Mouse (Mus musculus) forebrain, postnatal 0 days (tissue): Measurements from ENCODE around the gene Igf1r. TPM values are rescaled to one million over a fixed set of nuclear protein-coding genes. Genes with fewer than 3 reads are reported as not detected.

Experiments
- ATAC-seq: fragments of 200-750 bp; cut with Nextera tagmentation; 2 replicates; pipeline ENCODE4 v1.8.0; 2017; ENCODE audit warnings: mild to moderate bottlenecking, moderate library complexity
- DNase-seq: peaks from one replicate; pipeline ENCODE4 v3.0.0-alpha.2; 2015
- H3K27ac ChIP-seq: fragments of 300-500 bp; sonication (generic); 2 replicates; pipeline ENCODE4 v1.5.1; 2014; ENCODE audit warnings: low read depth, mild to moderate bottlenecking, antibody characterized with exemption, low read length, moderate library complexity, mixed read lengths
- H3K27me3 ChIP-seq: fragments of 300-500 bp; sonication (generic); 2 replicates; pipeline ENCODE4 v1.6.1; 2014; ENCODE audit warnings: mild to moderate bottlenecking, low read length, mixed read lengths; ENCODE audit not compliant: insufficient read depth
- H3K36me3 ChIP-seq: fragments of 300-500 bp; sonication (generic); 2 replicates; pipeline ENCODE4 v1.6.1; 2014; ENCODE audit warnings: mild to moderate bottlenecking, moderate library complexity; ENCODE audit not compliant: insufficient read depth
- H3K4me1 ChIP-seq: fragments of 300-500 bp; sonication (generic); 2 replicates; pipeline ENCODE4 v1.6.1; 2014; ENCODE audit warnings: antibody characterized with exemption; ENCODE audit not compliant: insufficient read depth
- H3K4me2 ChIP-seq: fragments of 300-500 bp; sonication (generic); 2 replicates; pipeline ENCODE4 v1.6.1; 2014; ENCODE audit warnings: low read depth, mild to moderate bottlenecking, moderate library complexity
- H3K4me3 ChIP-seq: fragments of 300-500 bp; sonication (generic); 2 replicates; pipeline ENCODE4 v1.5.1; 2014; ENCODE audit warnings: low read depth, low read length, mixed read lengths
- H3K9ac ChIP-seq: fragments of 300-500 bp; sonication (generic); 2 replicates; pipeline ENCODE4 v1.6.1; 2014; ENCODE audit warnings: mild to moderate bottlenecking
- H3K9me3 ChIP-seq: fragments of 300-500 bp; sonication (generic); 2 replicates; pipeline ENCODE4 v1.6.1; 2016; ENCODE audit warnings: low read length
- CTCF ChIP-seq: sonication (generic); IDR thresholded peaks from 2 replicates; pipeline ENCODE4 v1.5.1; 2016; ENCODE audit warnings: antibody characterized with exemption, control low read depth, low read depth
- WGBS: fragments of 180-500 bp; shearing (Covaris S2); extraction: QIAGEN DNeasy Blood & Tissue Kit; methylation state at CpG from one replicate; pipeline ENCODE4 v1.1.7; 2014; 5-methylcytosine and 5-hydroxymethylcytosine counted together
- polyA plus RNA-seq: library from polyadenylated mRNA; unstranded; fragments of >200 nt; fragmentation: Nextera tagmentation; extraction: Ambion mirVana; gene quantifications from 2 replicates; pipeline ENCODE4 v1.2.1, GENCODE M21; 2015
- total RNA-seq: library from RNA; depleted of rRNA; stranded (reverse); fragments of >200 nt; gene quantifications from 2 replicates; pipeline ENCODE4 v1.2.3, GENCODE M21; 2014

The Igf1r gene
- total and polyA plus RNA-seq, 2 experiments from 2014 or later, result 12.8 to 37.8 TPM

DNA sequence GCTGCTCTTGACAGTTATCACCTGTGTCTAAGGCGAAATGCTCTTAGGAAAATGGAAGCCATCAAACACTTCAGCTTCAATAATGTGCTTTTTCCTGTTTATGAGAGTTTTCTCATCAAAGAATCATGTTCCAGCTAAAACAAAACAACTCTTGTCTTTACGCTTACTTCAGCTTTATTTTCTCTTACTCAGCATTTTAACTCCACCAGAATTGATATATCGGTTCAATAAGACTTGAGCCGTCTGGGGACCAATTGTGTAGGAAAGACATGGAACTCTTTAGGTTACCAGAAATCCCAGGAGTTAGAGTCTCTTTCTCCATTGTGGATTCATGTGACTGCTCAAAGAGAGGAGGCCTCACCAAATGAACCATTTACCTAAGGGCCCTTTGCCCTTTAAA is 158.9 kb downstream of the Igf1r start:
- no peak overlapping the region for H3K27ac ChIP-seq
- no peaks in the 10 kb centered on the region for H3K4me1 ChIP-seq
- H3K36me3 ChIP-seq, result no peaks in the 10 kb centered on the region
- no peak overlapping the region for H3K9ac ChIP-seq
- no peaks in the 10 kb centered on the region for H3K27me3 ChIP-seq
- DNase-seq (no peak), ATAC-seq (no peak)
- 96% methylated on average over 4 of the region's 4 CpGs for WGBS
- no peak for TF ChIP-seq CTCF
- no peak overlapping the region for H3K4me2 ChIP-seq
- H3K4me3 ChIP-seq, result no peak overlapping the region
- no peaks in the 10 kb centered on the region for H3K9me3 ChIP-seq

- H3K27me3 ChIP-seq, result no peaks in the 10 kb centered on the region
- ATAC-seq (no peak), DNase-seq (no peak)
- no peak for TF ChIP-seq CTCF
- H3K27ac ChIP-seq, result no peak overlapping the region
- no peaks in the 10 kb centered on the region for H3K36me3 ChIP-seq
- H3K4me2 ChIP-seq, result no peak overlapping the region
- H3K9me3 ChIP-seq, result no peaks in the 10 kb centered on the region
- H3K4me3 ChIP-seq, result no peak overlapping the region
- no peaks in the 10 kb centered on the region for H3K4me1 ChIP-seq
- H3K9ac ChIP-seq, result no peak overlapping the region
- WGBS, result 85% methylated on average over 8 of the region's 8 CpGs
Observed at GRCm38 (mm10) chr7:68112582-68112981, 160.0 kb downstream of the Igf1r start.

DNA sequence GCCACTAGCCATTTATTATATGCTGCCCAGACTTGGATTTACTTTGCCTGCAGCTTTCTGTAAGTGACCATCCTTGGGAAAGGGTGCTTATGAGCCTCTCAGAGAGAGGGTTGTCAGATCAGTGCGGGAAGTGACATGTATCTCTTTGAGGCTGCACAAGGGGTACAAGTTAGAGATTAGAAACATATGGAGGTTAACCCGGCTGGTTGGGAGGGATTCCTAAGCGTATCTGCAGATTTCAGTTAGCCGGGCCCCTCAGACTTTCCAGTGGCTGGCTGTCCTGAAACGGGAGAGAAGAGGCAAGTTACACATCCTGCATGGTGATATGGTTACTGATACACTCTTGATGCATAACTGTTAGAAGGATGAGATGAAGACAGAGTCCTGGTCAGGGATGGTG is 161.7 kb downstream of the Igf1r start:
- DNase-seq, result no peak
- no peaks in the 10 kb centered on the region for H3K36me3 ChIP-seq
- H3K4me3 ChIP-seq, result no peak overlapping the region
- no peaks in the 10 kb centered on the region for H3K27me3 ChIP-seq
- H3K4me1 ChIP-seq, result no peaks in the 10 kb centered on the region
- no peak overlapping the region for H3K4me2 ChIP-seq
- H3K27ac ChIP-seq, result no peak overlapping the region
- WGBS, result 84% methylated on average over 5 of the region's 5 CpGs
- no peak for TF ChIP-seq CTCF
- no peak for ATAC-seq
- H3K9me3 ChIP-seq, result no peaks in the 10 kb centered on the region
- no peak overlapping the region for H3K9ac ChIP-seq

GRCm38 (mm10) chr7:68114983-68115715 is 162.5 kb downstream of the Igf1r start:
- Histone ChIP-seq H3K27ac (no peak overlapping the region), H3K9ac (no peak overlapping the region), H3K9me3 (no peaks in the 10 kb centered on the region), H3K36me3 (no peaks in the 10 kb centered on the region), H3K4me2 (no peak overlapping the region), H3K27me3 (no peaks in the 10 kb centered on the region), H3K4me3 (no peak overlapping the region), H3K4me1 (no peaks in the 10 kb centered on the region)
- TF ChIP-seq CTCF, result no peak
- ATAC-seq (no peak), DNase-seq (no peak)
- WGBS, result 72% methylated on average over 21 of the region's 21 CpGs

- H3K4me2 ChIP-seq, result no peak overlapping the region
- H3K9me3 ChIP-seq, result no peaks in the 10 kb centered on the region
- no peaks in the 10 kb centered on the region for H3K27me3 ChIP-seq
- no peaks in the 10 kb centered on the region for H3K36me3 ChIP-seq
- no peak overlapping the region for H3K27ac ChIP-seq
- no peak for TF ChIP-seq CTCF
- no peaks in the 10 kb centered on the region for H3K4me1 ChIP-seq
- WGBS, result 30% methylated on average over 5 of the region's 5 CpGs
- no peak overlapping the region for H3K4me3 ChIP-seq
- H3K9ac ChIP-seq, result no peak overlapping the region
- ATAC-seq (no peak), DNase-seq (no peak)
Observed at GRCm38 (mm10) chr7:68117567-68117966, 164.9 kb downstream of the Igf1r start.

DNA sequence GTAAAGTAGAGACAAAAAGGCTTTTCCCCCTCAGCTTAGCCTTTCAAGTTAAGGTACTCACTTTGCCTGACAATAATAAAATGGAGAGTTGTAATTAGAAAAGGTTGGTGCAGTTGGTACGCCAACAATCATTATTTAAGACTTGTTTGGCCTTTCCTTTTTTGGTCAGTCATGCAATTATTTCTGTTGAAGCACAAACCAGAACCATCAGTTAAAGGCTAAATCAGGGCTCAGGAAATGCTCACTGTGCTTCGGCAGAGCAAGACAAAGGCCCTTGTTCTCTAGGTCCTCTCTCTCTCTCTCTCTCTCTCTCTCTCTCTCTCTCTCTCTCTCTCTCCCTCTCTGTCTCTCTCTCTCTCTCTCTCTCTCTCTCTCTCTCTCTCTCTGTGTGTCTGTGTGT is 165.4 kb downstream of the Igf1r start:
- Histone ChIP-seq H3K9ac (no peak overlapping the region), H3K4me2 (no peak overlapping the region), H3K4me3 (no peak overlapping the region), H3K27me3 (no peaks in the 10 kb centered on the region), H3K27ac (no peak overlapping the region), H3K36me3 (no peaks in the 10 kb centered on the region), H3K4me1 (no peaks in the 10 kb centered on the region), H3K9me3 (no peaks in the 10 kb centered on the region)
- TF ChIP-seq CTCF, result no peak
- WGBS, result 32% methylated on average over 2 of the region's 2 CpGs
- DNase-seq (no peak), ATAC-seq (no peak)

GRCm38 (mm10) chr7:68119605-68120004 is 167.0 kb downstream of the Igf1r start:
- 74% methylated on average over 5 of the region's 5 CpGs for WGBS
- no peak overlapping the region for H3K4me2 ChIP-seq
- no peak overlapping the region for H3K4me3 ChIP-seq
- H3K27ac ChIP-seq, result no peak overlapping the region
- no peak for TF ChIP-seq CTCF
- H3K9ac ChIP-seq, result no peak overlapping the region
- no peaks in the 10 kb centered on the region for H3K9me3 ChIP-seq
- no peaks in the 10 kb centered on the region for H3K4me1 ChIP-seq
- no peaks in the 10 kb centered on the region for H3K27me3 ChIP-seq
- ATAC-seq (no peak), DNase-seq (no peak)
- H3K36me3 ChIP-seq, result no peaks in the 10 kb centered on the region
